Mouse (Mus musculus) B cell, adult 62 days (primary cell): Measurements from ENCODE around the gene Taf6l. TPM values are rescaled to one million over a fixed set of nuclear protein-coding genes. Genes with fewer than 3 reads are reported as not detected.

Source experiments
- total RNA-seq: library from RNA; stranded (reverse); gene quantifications from 4 replicates; pipeline ENCODE4 v1.2.4, GENCODE M21; 2023

The Taf6l gene
- total RNA-seq, result 20.5 to 27.0 TPM (median 24.5 TPM) in 4 replicates

GRCm38 (mm10) chr19:8786008-8786781 lies at the start of gene Taf6l:
Taf6l (minus strand) TSS chr19:8786417.

GRCm38 (mm10) chr19:8829660-8830059 lies 43.4 kb upstream of the Taf6l start, which contains the start of gene AC129217.1:
AC129217.1 (plus strand) TSS chr19:8829773.

GRCm38 (mm10) chr19:8819596-8820423 lies 33.6 kb upstream of the Taf6l start, which contains the start of gene Hnrnpul2:
Hnrnpul2 (plus strand) TSS chr19:8820010.

GRCm38 (mm10) chr19:8818801-8819595 lies 32.8 kb upstream of the Taf6l start, which contains the start of gene Ttc9c:
Ttc9c (minus strand) TSS chr19:8819333.

GRCm38 (mm10) chr19:8802130-8802821 lies 16.1 kb upstream of the Taf6l start, which contains the start of gene Zbtb3:
Zbtb3 (plus strand) TSS chr19:8802555.

GRCm38 (mm10) chr19:8798264-8798946 lies 12.2 kb upstream of the Taf6l start, which contains the start of gene Polr2g:
Polr2g (minus strand) TSS chr19:8798577.

GRCm38 (mm10) chr19:8774086-8774835 lies 12.0 kb downstream of the Taf6l start, which contains the start of gene Tmem179b:
Tmem179b (minus strand) TSS chr19:8774467.

GRCm38 (mm10) chr19:8770567-8771270 lies 15.5 kb downstream of the Taf6l start, which contains the start of gene Tmem223:
Tmem223 (plus strand) TSS chr19:8770996.

GRCm38 (mm10) chr19:8756635-8757387 lies 29.4 kb downstream of the Taf6l start, which contains the start of gene Nxf1:
Nxf1 (plus strand) TSS chr19:8757073.

GRCm38 (mm10) chr19:8741243-8741869 lies 44.9 kb downstream of the Taf6l start, which contains the start of gene Stx5a:
Stx5a (plus strand) TSS chr19:8741413.

GRCm38 (mm10) chr19:8740603-8741002 lies 45.6 kb downstream of the Taf6l start, which contains the start of gene 1700092M07Rik:
1700092M07Rik (plus strand) TSS chr19:8740718.

GRCm38 (mm10) chr19:8735389-8736159 lies 50.6 kb downstream of the Taf6l start, which contains the start of gene Wdr74:
Wdr74 (plus strand) TSS chr19:8735827.

Other genes starting within 250 kb of the Taf6l start
- not detected in 4 replicates for gene Slc22a8, start 195.2 kb downstream of the Taf6l start, total RNA-seq
- not detected in 4 replicates for gene Slc22a6, start 168.4 kb downstream of the Taf6l start, total RNA-seq
- gene Chrm1, start 122.6 kb downstream of the Taf6l start, total RNA-seq, result not detected in 4 replicates
- 230 to 247 TPM (median 235 TPM) in 4 replicates for gene Slc3a2, start 63.0 kb downstream of the Taf6l start, total RNA-seq
- gene Wdr74, start 50.6 kb downstream of the Taf6l start, total RNA-seq, result 62.8 to 83.7 TPM (median 79.5 TPM) in 4 replicates
- 3.0 to 7.4 TPM (median 4.7 TPM) in 4 replicates for gene 1700092M07Rik, start 45.7 kb downstream of the Taf6l start, total RNA-seq
- gene Stx5a, start 45.0 kb downstream of the Taf6l start, total RNA-seq, result 237 to 245 TPM (median 241 TPM) in 4 replicates
- gene Nxf1, start 29.3 kb downstream of the Taf6l start, total RNA-seq, result 377 to 393 TPM (median 389 TPM) in 4 replicates
- 26.2 to 31.3 TPM (median 28.9 TPM) in 4 replicates for gene Tmem223, start 15.4 kb downstream of the Taf6l start, total RNA-seq
- 63.6 to 73.3 TPM (median 71.5 TPM) in 4 replicates for gene Tmem179b, start 11.9 kb downstream of the Taf6l start, total RNA-seq
- gene Polr2g, start 12.2 kb upstream of the Taf6l start, total RNA-seq, result 58.1 to 65.7 TPM (median 60.7 TPM) in 4 replicates
- 1.3 to 2.0 TPM (median 1.6 TPM) in 4 replicates for gene Zbtb3, start 16.1 kb upstream of the Taf6l start, total RNA-seq
- gene Ttc9c, start 32.9 kb upstream of the Taf6l start, total RNA-seq, result 28.9 to 33.7 TPM (median 30.1 TPM) in 4 replicates
- 104 to 114 TPM (median 109 TPM) in 4 replicates for gene Hnrnpul2, start 33.6 kb upstream of the Taf6l start, total RNA-seq
- 6.4 to 30.3 TPM (median 16.5 TPM) in 4 replicates for gene AC129217.1, start 43.4 kb upstream of the Taf6l start, total RNA-seq
- 45.4 to 52.9 TPM (median 48.9 TPM) in 4 replicates for gene Bscl2, start 51.0 kb upstream of the Taf6l start, total RNA-seq
- gene Gng3, start 52.8 kb upstream of the Taf6l start, total RNA-seq, result not detected in 4 replicates
- gene Lrrn4cl, start 64.4 kb upstream of the Taf6l start, total RNA-seq, result 0.32 to 0.75 TPM (median 0.51 TPM) in 4 replicates
- 133 to 143 TPM (median 140 TPM) in 4 replicates for gene Ubxn1, start 85.1 kb upstream of the Taf6l start, total RNA-seq
- gene Uqcc3, start 94.5 kb upstream of the Taf6l start, total RNA-seq, result 20.6 to 24.9 TPM (median 22.3 TPM) in 4 replicates
- 5.1 to 16.0 TPM (median 14.2 TPM) in 4 replicates for gene Lbhd1, start 97.3 kb upstream of the Taf6l start, total RNA-seq
- gene Gm49403, start 97.5 kb upstream of the Taf6l start, total RNA-seq, result not detected in 4 replicates
- gene 1810009A15Rik, start 102.4 kb upstream of the Taf6l start, total RNA-seq, result 32.7 to 40.6 TPM (median 37.3 TPM) in 4 replicates
- 4.7 to 5.0 TPM in 2 of 4 replicates, not detected in the others for gene Gm49416, start 102.5 kb upstream of the Taf6l start, total RNA-seq
- 17.6 to 20.4 TPM (median 19.8 TPM) in 4 replicates for gene Ints5, start 106.6 kb upstream of the Taf6l start, total RNA-seq
- 148 to 156 TPM (median 152 TPM) in 4 replicates for gene Ganab, start 111.7 kb upstream of the Taf6l start, total RNA-seq
- gene B3gat3, start 134.0 kb upstream of the Taf6l start, total RNA-seq, result 62.7 to 65.2 TPM (median 64.4 TPM) in 4 replicates
- gene Rom1, start 142.9 kb upstream of the Taf6l start, total RNA-seq, result 4.1 to 5.4 TPM (median 5.0 TPM) in 4 replicates
- gene Eml3, start 143.1 kb upstream of the Taf6l start, total RNA-seq, result 90.1 to 96.3 TPM (median 93.0 TPM) in 4 replicates
- 193 to 211 TPM (median 196 TPM) in 4 replicates for gene Mta2, start 155.5 kb upstream of the Taf6l start, total RNA-seq
- gene Tut1, start 167.4 kb upstream of the Taf6l start, total RNA-seq, result 44.1 to 51.1 TPM (median 47.8 TPM) in 4 replicates
- gene Eef1g, start 180.6 kb upstream of the Taf6l start, total RNA-seq, result 481 to 522 TPM (median 501 TPM) in 4 replicates
- 135 to 153 TPM (median 149 TPM) in 4 replicates for gene Ahnak, start 202.9 kb upstream of the Taf6l start, total RNA-seq